In the genomic region with DNA sequence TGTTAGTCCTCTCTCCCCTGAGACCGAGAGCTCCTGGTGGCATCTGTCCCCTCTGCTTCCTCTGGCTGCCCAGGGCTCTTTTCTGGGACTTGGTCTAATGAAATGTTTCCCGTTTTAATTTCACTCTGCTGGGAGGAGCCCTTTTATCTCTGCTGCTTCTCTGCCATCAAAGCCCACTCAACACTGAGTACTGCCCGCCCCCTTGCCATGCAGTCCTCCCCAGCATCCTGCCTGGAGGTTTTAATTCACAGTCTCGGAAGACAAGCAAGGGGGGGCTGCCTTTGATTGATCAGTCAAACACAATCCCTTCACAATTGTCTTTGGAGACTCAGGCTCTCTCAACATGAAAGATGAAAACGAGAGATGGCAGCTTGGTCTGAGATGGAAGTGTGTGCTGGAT, we compare ENCODE assay signal across 26 mouse cellular contexts.
A peak's percentile ranks its signal among the peaks of the same experiment; 100 is the strongest.
DNase-seq lines count a peak whose midpoint lies in the region; ATAC-seq lines count a peak whose summit lies in the region.
"Had no signal": no experiment of that assay in that cellular context is flagged by ENCODE, and none has a peak within 500 bp of the region (broad histone marks: within the 10 kb centered on the region; RNA-seq: fewer than 3 reads in every experiment).

No protein-coding gene starts in this region.

- H3K4me1 ChIP-seq in hindbrain, embryonic 11.5 days (replicated peaks; ENCODE audit: control insufficient read depth, insufficient read depth, low read length): peaks cover 2% of the 10 kb centered on the region; the same call in 1 of the 2 replicates
- H3K4me1 ChIP-seq in hindbrain, embryonic 16.5 days (ENCODE audit: control insufficient read depth, insufficient read depth, low read depth, low read length): no peaks in the 10 kb centered on the region; the same call in 1 of the 2 replicates
- peaks cover 23% of the 10 kb centered on the region for H3K4me1 ChIP-seq in midbrain, embryonic 13.5 days (replicated peaks)
- H3K4me1 ChIP-seq: embryonic facial prominence, embryonic 15.5 days; limb, embryonic 12.5 days; liver, embryonic 15.5 days; lung, embryonic 15.5 days had no signal

- 0 out of 2 replicates have a peak, but pooled peaks have one; percentile 43 for ATAC-seq in hindbrain, embryonic 11.5 days (ENCODE audit: low FRiP score)
- ATAC-seq in hindbrain, embryonic 16.5 days: no peak
- ATAC-seq in midbrain, embryonic 13.5 days: peak; percentile 77; the same call in 1 of the 2 replicates
- ATAC-seq: activated CD4-positive, CD25-positive, alpha-beta regulatory T cell, adult 4 months; forebrain, embryonic 15.5 days; intestine, postnatal 0 days had no signal

- no peaks in the 10 kb centered on the region for H3K27me3 ChIP-seq in hindbrain, embryonic 11.5 days (ENCODE audit: control insufficient read depth, insufficient read depth, low read length)
- H3K27me3 ChIP-seq in hindbrain, embryonic 16.5 days (replicated peaks; ENCODE audit: control insufficient read depth, insufficient read depth, low read length): no peaks in the 10 kb centered on the region
- no peaks in the 10 kb centered on the region for H3K27me3 ChIP-seq in midbrain, embryonic 13.5 days
- H3K27me3 ChIP-seq: CH12.LX; embryonic facial prominence, embryonic 15.5 days; forebrain, embryonic 15.5 days; hindbrain, embryonic 12.5 days; limb, embryonic 12.5 days; liver, embryonic 15.5 days; lung, embryonic 15.5 days; neural tube, embryonic 13.5 days had no signal

- no peak overlapping the region for H3K9ac ChIP-seq in hindbrain, embryonic 11.5 days (ENCODE audit: low read depth, low read length)
- no peak overlapping the region for H3K9ac ChIP-seq in hindbrain, embryonic 16.5 days (ENCODE audit: low read depth, low read length)
- H3K9ac ChIP-seq in midbrain, embryonic 13.5 days (replicated peaks): no peak overlapping the region
- H3K9ac ChIP-seq: embryonic facial prominence, embryonic 15.5 days; forebrain, embryonic 15.5 days; hindbrain, embryonic 12.5 days; limb, embryonic 12.5 days; liver, embryonic 15.5 days; lung, embryonic 15.5 days; neural tube, embryonic 13.5 days had no signal

- no peaks in the 10 kb centered on the region for H3K36me3 ChIP-seq in hindbrain, embryonic 11.5 days (ENCODE audit: control insufficient read depth, insufficient read depth, low read length)
- H3K36me3 ChIP-seq in hindbrain, embryonic 16.5 days (ENCODE audit: control insufficient read depth, insufficient read depth, low read length): no peaks in the 10 kb centered on the region
- no peaks in the 10 kb centered on the region for H3K36me3 ChIP-seq in midbrain, embryonic 13.5 days
- H3K36me3 ChIP-seq: embryonic facial prominence, embryonic 15.5 days; forebrain, embryonic 15.5 days; hindbrain, embryonic 12.5 days; limb, embryonic 12.5 days; liver, embryonic 15.5 days; lung, embryonic 15.5 days; neural tube, embryonic 13.5 days had no signal

- H3K9me3 ChIP-seq in hindbrain, embryonic 11.5 days (ENCODE audit: control insufficient read depth, low read length): no peaks in the 10 kb centered on the region
- no peaks in the 10 kb centered on the region for H3K9me3 ChIP-seq in hindbrain, embryonic 16.5 days (ENCODE audit: control insufficient read depth, low read length)
- H3K9me3 ChIP-seq in midbrain, embryonic 13.5 days: no peaks in the 10 kb centered on the region
- H3K9me3 ChIP-seq: embryonic facial prominence, embryonic 15.5 days; forebrain, embryonic 15.5 days; hindbrain, embryonic 12.5 days; limb, embryonic 12.5 days; liver, embryonic 15.5 days; lung, embryonic 15.5 days; neural tube, embryonic 13.5 days had no signal

- DNase-seq in embryo, embryonic 10 days (ENCODE audit: low spot score): peak; percentile 19
- no peak for DNase-seq in embryo, embryonic 11 days
- no peak for DNase-seq in hindbrain, embryonic 11.5 days (ENCODE audit: low spot score)
- peak; percentile 35 for DNase-seq in brain, adult 2 months (ENCODE audit: low read depth, low spot score)
- no peak for DNase-seq in heart, adult 9 months (ENCODE audit: low spot score in 2 of 2)
- DNase-seq in adrenal gland, adult 18-20 months (ENCODE audit: low spot score in 2 of 2): no peak
- DNase-seq: adrenal gland, adult 8-10 months; cerebellum, adult 11 months; cerebellum, adult 9-10 months; gastrocnemius, postnatal 10 days; heart, postnatal 14 days; kidney, adult 9 months; kidney, postnatal 4 days; layer of hippocampus, postnatal 36 days had no signal

- 7% methylated on average over 5 of the region's 5 CpGs for WGBS in hindbrain, embryonic 11.5 days
- 8% methylated on average over 5 of the region's 5 CpGs for WGBS in hindbrain, embryonic 16.5 days
- 5% methylated on average over 5 of the region's 5 CpGs for WGBS in midbrain, embryonic 13.5 days

- H3K4me3 ChIP-seq in hindbrain, embryonic 11.5 days (ENCODE audit: low read depth, low read length): no peak overlapping the region
- H3K4me3 ChIP-seq in hindbrain, embryonic 16.5 days (ENCODE audit: low read length): no peak overlapping the region
- H3K4me3 ChIP-seq in midbrain, embryonic 13.5 days (replicated peaks): no peak overlapping the region
- H3K4me3 ChIP-seq: embryonic facial prominence, embryonic 15.5 days; forebrain, embryonic 15.5 days; hindbrain, embryonic 12.5 days; limb, embryonic 12.5 days; liver, embryonic 15.5 days; lung, embryonic 15.5 days; neural tube, embryonic 13.5 days had no signal

- no peak overlapping the region for H3K4me2 ChIP-seq in hindbrain, embryonic 11.5 days (replicated peaks; ENCODE audit: low read depth, low read length)
- no peak overlapping the region for H3K4me2 ChIP-seq in hindbrain, embryonic 16.5 days (ENCODE audit: low read length)
- H3K4me2 ChIP-seq in midbrain, embryonic 13.5 days (replicated peaks): no peak overlapping the region
- H3K4me2 ChIP-seq: embryonic facial prominence, embryonic 15.5 days; forebrain, embryonic 15.5 days; hindbrain, embryonic 12.5 days; limb, embryonic 12.5 days; liver, embryonic 15.5 days; lung, embryonic 15.5 days; neural tube, embryonic 13.5 days had no signal

- no peak overlapping the region for H3K27ac ChIP-seq in hindbrain, embryonic 11.5 days (ENCODE audit: low read depth, low read length)
- no peak overlapping the region for H3K27ac ChIP-seq in hindbrain, embryonic 16.5 days (ENCODE audit: low read depth, low read length)
- H3K27ac ChIP-seq in midbrain, embryonic 13.5 days: 0 out of 2 replicates have a peak overlapping the region, but pooled peaks have one; percentile 14
- H3K27ac ChIP-seq: embryonic facial prominence, embryonic 15.5 days; forebrain, embryonic 15.5 days; hindbrain, embryonic 12.5 days; limb, embryonic 12.5 days; liver, embryonic 15.5 days; lung, embryonic 15.5 days; neural tube, embryonic 13.5 days had no signal

Comparison
In these comparisons a context has a peak if more than half of its experiments do, and no peak if none do; other contexts are left out.
1. DNase-seq: peak in embryo, embryonic 10 days (single experiment) and brain, adult 2 months (single experiment); none in embryo, embryonic 11 days (single experiment), hindbrain, embryonic 11.5 days (single experiment), heart, adult 9 months (0 of 2) and adrenal gland, adult 18-20 months (0 of 2).